ENCODE assay signal across 8 mouse cellular contexts in genomic region chr14:73106234-73106711, GRCm38 (mm10). TPM values are rescaled to one million over a fixed set of nuclear protein-coding genes. Genes with fewer than 3 reads are reported as not detected.
DNase-seq lines count a peak whose midpoint lies in the region; ATAC-seq and TF ChIP-seq lines count a peak whose summit lies in the region.

No protein-coding gene starts in this region.

- no peaks in the 10 kb centered on the region for H3K36me3 ChIP-seq in heart, embryonic 11.5 days (ENCODE audit: control insufficient read depth, insufficient read depth, low read length)
- H3K36me3 ChIP-seq in ES-E14 (ENCODE audit: control insufficient read depth, insufficient read depth, low read length, poor library complexity, severe bottlenecking): no peaks in the 10 kb centered on the region
- H3K36me3 ChIP-seq in hindbrain, embryonic 11.5 days (ENCODE audit: control insufficient read depth, insufficient read depth, low read length): no peaks in the 10 kb centered on the region
- no peaks in the 10 kb centered on the region for H3K36me3 ChIP-seq in midbrain, embryonic 15.5 days (replicated peaks)

- H3K4me1 ChIP-seq in heart, embryonic 11.5 days (ENCODE audit: control insufficient read depth, insufficient read depth, low read length): no peaks in the 10 kb centered on the region
- peaks cover 0 to 6% of the 10 kb centered on the region in 2 experiments; a peak in 1 of 4 replicates for H3K4me1 ChIP-seq in ES-E14 (ENCODE audit: control insufficient read depth in 2 of 2, insufficient read depth in 2 of 2, low read length in 2 of 2, poor library complexity in 1 of 2)
- no peaks in the 10 kb centered on the region; the same call in 1 of the 2 replicates for H3K4me1 ChIP-seq in hindbrain, embryonic 11.5 days (replicated peaks; ENCODE audit: control insufficient read depth, insufficient read depth, low read length)
- no peaks in the 10 kb centered on the region for H3K4me1 ChIP-seq in midbrain, embryonic 15.5 days

- no peak overlapping the region for H3K4me3 ChIP-seq in heart, embryonic 11.5 days (ENCODE audit: low read depth, low read length)
- H3K4me3 ChIP-seq in ES-E14 (ENCODE audit: insufficient read depth in 1 of 2, low read depth in 1 of 2, low read length in 2 of 2, poor library complexity in 1 of 2, severe bottlenecking in 1 of 2): no peak overlapping the region
- H3K4me3 ChIP-seq in hindbrain, embryonic 11.5 days (ENCODE audit: low read depth, low read length): no peak overlapping the region
- H3K4me3 ChIP-seq in midbrain, embryonic 15.5 days: no peak overlapping the region

- H3K9me3 ChIP-seq in heart, embryonic 11.5 days (replicated peaks; ENCODE audit: control insufficient read depth, low read length): no peaks in the 10 kb centered on the region
- no peaks in the 10 kb centered on the region for H3K9me3 ChIP-seq in ES-E14 (ENCODE audit: control insufficient read depth, insufficient read depth, low read depth, low read length)
- H3K9me3 ChIP-seq in hindbrain, embryonic 11.5 days (ENCODE audit: control insufficient read depth, low read length): no peaks in the 10 kb centered on the region
- H3K9me3 ChIP-seq in midbrain, embryonic 15.5 days: no peaks in the 10 kb centered on the region

- H3K27me3 ChIP-seq in heart, embryonic 11.5 days (ENCODE audit: control insufficient read depth, insufficient read depth, low read length): peaks cover 4% of the 10 kb centered on the region; the same call in 1 of the 2 replicates
- no peaks in the 10 kb centered on the region for H3K27me3 ChIP-seq in hindbrain, embryonic 11.5 days (ENCODE audit: control insufficient read depth, insufficient read depth, low read length)
- H3K27me3 ChIP-seq in midbrain, embryonic 15.5 days (replicated peaks): no peaks in the 10 kb centered on the region

- no peak for ATAC-seq in heart, embryonic 11.5 days (replicated peaks; ENCODE audit: insufficient number of reproducible peaks, low FRiP score, low TSS enrichment)
- peak; percentile 60; the same call in 1 of the 2 replicates for ATAC-seq in hindbrain, embryonic 11.5 days (ENCODE audit: low FRiP score)
- ATAC-seq in midbrain, embryonic 15.5 days (replicated peaks): peak; percentile 75; the same call in 1 of the 2 replicates

- DNase-seq in heart, adult 11 months: peak; percentile 76
- DNase-seq in ES-E14 (ENCODE audit: low read depth, low spot score): peak; percentile 21
- peak; percentile 52 to 67 for DNase-seq in cerebellum, postnatal 36 days
- DNase-seq in hindbrain, embryonic 11.5 days (ENCODE audit: low spot score): peak; percentile 76
- DNase-seq in left cerebral cortex, postnatal 36 days (ENCODE audit: low spot score in 2 of 2): peak; percentile 21 to 59
- peak; percentile 73 for DNase-seq in thymus, postnatal 14 days

- H3K4me2 ChIP-seq in heart, embryonic 11.5 days: no peak overlapping the region
- H3K4me2 ChIP-seq in hindbrain, embryonic 11.5 days (replicated peaks; ENCODE audit: low read depth, low read length): no peak overlapping the region
- H3K4me2 ChIP-seq in midbrain, embryonic 15.5 days: no peak overlapping the region

- no peak overlapping the region for H3K27ac ChIP-seq in heart, embryonic 11.5 days (ENCODE audit: low read depth, low read length)
- H3K27ac ChIP-seq in ES-E14 (ENCODE audit: insufficient read depth, low read depth, low read length, poor library complexity, severe bottlenecking): no peak overlapping the region
- no peak overlapping the region for H3K27ac ChIP-seq in hindbrain, embryonic 11.5 days (ENCODE audit: low read depth, low read length)
- H3K27ac ChIP-seq in midbrain, embryonic 15.5 days: no peak overlapping the region

- in situ Hi-C loops in ES-E14 (cut with MboI; ENCODE audit: low sequenced_read_pairs in 2 of 2, unreplicated experiment in 2 of 2): loop anchor here (10.0 kb wide), 2 partner anchors 159 to 179 kb away; no protein-coding TSS in a partner anchor

- intact Hi-C loops in left cerebral cortex, postnatal 36 days (cut with DNase I): loop anchor here (1.0 to 5.0 kb wide), 2 partner anchors 176 to 197 kb away; no protein-coding TSS in a partner anchor

- H3K9ac ChIP-seq in heart, embryonic 11.5 days (ENCODE audit: low read depth, low read length): no peak overlapping the region
- H3K9ac ChIP-seq in ES-E14 (ENCODE audit: insufficient read depth, low read depth, low read length, poor library complexity, severe bottlenecking): no peak overlapping the region
- no peak overlapping the region for H3K9ac ChIP-seq in hindbrain, embryonic 11.5 days (ENCODE audit: low read depth, low read length)
- H3K9ac ChIP-seq in midbrain, embryonic 15.5 days: no peak overlapping the region

- WGBS in heart, embryonic 11.5 days (ENCODE audit: insufficient replicate concordance): 27% methylated on average over 8 of the region's 8 CpGs
- WGBS in hindbrain, embryonic 11.5 days: 23% methylated on average over 8 of the region's 8 CpGs
- 20% methylated on average over 8 of the region's 8 CpGs for WGBS in midbrain, embryonic 15.5 days

TF ChIP-seq in ES-E14, 5 proteins besides CTCF, POLR2A, EP300 and RAD21:
- no peak for TF ChIP-seq HCFC1 (IDR thresholded peaks at IDR 0.05; ENCODE audit: borderline replicate concordance, insufficient read depth, low read length)
- no peak for TF ChIP-seq MAFK (IDR thresholded peaks at IDR 0.05; ENCODE audit: insufficient read depth, low read depth, low read length)
- TF ChIP-seq ZC3H11A (IDR thresholded peaks at IDR 0.05; ENCODE audit: borderline replicate concordance, low read depth, low read length): peak; percentile 16; the same call in 1 of the 2 replicates
- TF ChIP-seq ZNF384 (IDR thresholded peaks at IDR 0.05; ENCODE audit: low read depth, low read length): peak; percentile 99
- TF ChIP-seq CHD2 (IDR thresholded peaks at IDR 0.05; ENCODE audit: low read depth, low read length): no peak

RNA-seq across cellular contexts. Expression of gene Rcbtb2, which starts 16.6 kb away (rescaled TPM):
- 71.4 and 74.7 TPM in 2 replicates for polyA plus RNA-seq in heart, embryonic 11.5 days (2014; fragmentation: Nextera tagmentation; extraction: Ambion mirVana)
- 11.2 and 14.2 TPM in 2 replicates for total RNA-seq in ES-E14 (2012; rRNA removed)
- 145 and 157 TPM in 2 replicates for polyA plus RNA-seq in hindbrain, embryonic 11.5 days (2014; fragmentation: Nextera tagmentation; extraction: Ambion mirVana)
- total RNA-seq in left cerebral cortex, postnatal 36 days (2021): 10 to 100 TPM; 18.4 to 22.9 TPM
- 60.3 and 68.6 TPM in 2 replicates for polyA plus RNA-seq in midbrain, embryonic 15.5 days (2015; fragmentation: Nextera tagmentation; extraction: Ambion mirVana)

RNA-seq across cellular contexts. Expression of gene Cysltr2, which starts 57.4 kb away (rescaled TPM):
- polyA plus RNA-seq in heart, embryonic 11.5 days (2014; fragmentation: Nextera tagmentation; extraction: Ambion mirVana): not detected in 2 replicates
- total RNA-seq in ES-E14 (2012; rRNA removed): 2.9 and 7.6 TPM in 2 replicates
- polyA plus RNA-seq in hindbrain, embryonic 11.5 days (2014; fragmentation: Nextera tagmentation; extraction: Ambion mirVana): 0.11 TPM in 1 of 2 replicates, not detected in the other
- total RNA-seq in left cerebral cortex, postnatal 36 days (2021): 1 to 10 TPM in 1 of 2 experiments, under 1 TPM in 1; 0.57 to 1.5 TPM
- polyA plus RNA-seq in midbrain, embryonic 15.5 days (2015; fragmentation: Nextera tagmentation; extraction: Ambion mirVana): 0.37 and 0.38 TPM in 2 replicates

Comparison
In these comparisons a context has a peak if more than half of its experiments do, and no peak if none do; other contexts are left out.
1. DNase-seq: peak in every context shown above with its lines; median percentile 76 in heart, adult 11 months; 76 in hindbrain, embryonic 11.5 days; 73 in thymus, postnatal 14 days; 60 in cerebellum, postnatal 36 days; 40 in left cerebral cortex, postnatal 36 days; 21 in ES-E14.